Mouse (Mus musculus) right cerebral cortex, postnatal 4 days (tissue): ENCODE data around the gene Wdr86.
"Not testable (repeated sequence)": the region's sequence is repeated elsewhere in the genome, so short reads cannot be mapped to it uniquely, and the experiment has no call there.

ENCODE experiments used
- DNase-seq: peaks from one replicate; pipeline ENCODE4 v3.0.0-alpha.2; 2022

The Wdr86 gene

DNA sequence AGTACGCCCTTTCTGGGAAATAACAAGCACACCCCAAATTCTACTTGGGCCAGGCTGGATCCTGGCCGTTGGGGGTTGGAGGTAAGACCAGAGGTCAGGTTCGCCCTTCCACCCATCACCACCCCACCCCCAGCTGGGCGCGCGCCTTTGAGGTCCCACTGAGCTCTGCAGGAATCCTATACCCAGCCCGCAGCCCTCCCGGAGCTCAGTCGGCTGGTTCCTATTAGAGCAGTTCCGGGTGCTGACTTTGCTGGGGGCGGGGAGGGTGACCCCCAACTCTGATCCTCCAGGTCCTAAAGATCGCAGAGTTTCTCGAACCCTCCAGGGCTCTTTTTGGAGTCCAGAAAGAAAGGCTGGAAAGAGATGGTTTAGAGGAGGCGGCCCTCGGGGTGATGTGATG is 459 bp upstream of the Wdr86 start:
- DNase-seq = no peak

DNA sequence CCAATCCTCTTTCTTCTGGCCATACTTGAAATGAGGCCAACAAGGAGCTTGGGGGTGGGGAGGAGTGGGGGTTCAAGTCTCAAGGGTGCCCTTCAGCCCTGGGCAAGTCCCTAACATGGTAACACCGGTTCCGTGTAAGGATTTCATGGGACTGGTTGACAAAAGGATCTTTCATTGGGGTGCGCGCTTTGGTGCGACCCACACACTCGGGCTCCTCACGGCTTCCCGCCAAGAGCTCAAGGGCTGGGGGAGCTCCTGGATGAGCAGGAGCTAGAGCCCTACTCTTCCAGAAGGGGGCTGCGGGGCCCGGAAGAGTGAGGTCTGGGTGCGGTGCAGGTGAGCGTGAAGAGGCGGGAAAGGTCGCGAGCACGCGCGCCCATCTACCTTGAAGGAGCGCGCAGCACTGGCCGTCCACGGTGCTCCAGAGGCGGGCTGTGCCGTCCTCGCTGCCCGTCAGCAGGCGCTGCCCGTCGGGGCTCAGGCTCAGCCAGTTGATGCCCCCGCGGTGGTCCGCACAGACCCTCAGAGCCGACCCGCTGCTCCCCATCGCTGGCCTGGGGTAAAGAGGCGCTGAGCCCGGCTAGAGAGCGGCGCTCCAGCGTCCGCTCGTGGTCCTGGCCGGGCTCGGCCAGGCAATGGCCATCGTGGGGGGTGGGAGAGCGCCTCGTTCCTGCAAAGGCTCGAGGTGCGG is 585 bp downstream of the Wdr86 start:
- DNase-seq = no peak

DNA sequence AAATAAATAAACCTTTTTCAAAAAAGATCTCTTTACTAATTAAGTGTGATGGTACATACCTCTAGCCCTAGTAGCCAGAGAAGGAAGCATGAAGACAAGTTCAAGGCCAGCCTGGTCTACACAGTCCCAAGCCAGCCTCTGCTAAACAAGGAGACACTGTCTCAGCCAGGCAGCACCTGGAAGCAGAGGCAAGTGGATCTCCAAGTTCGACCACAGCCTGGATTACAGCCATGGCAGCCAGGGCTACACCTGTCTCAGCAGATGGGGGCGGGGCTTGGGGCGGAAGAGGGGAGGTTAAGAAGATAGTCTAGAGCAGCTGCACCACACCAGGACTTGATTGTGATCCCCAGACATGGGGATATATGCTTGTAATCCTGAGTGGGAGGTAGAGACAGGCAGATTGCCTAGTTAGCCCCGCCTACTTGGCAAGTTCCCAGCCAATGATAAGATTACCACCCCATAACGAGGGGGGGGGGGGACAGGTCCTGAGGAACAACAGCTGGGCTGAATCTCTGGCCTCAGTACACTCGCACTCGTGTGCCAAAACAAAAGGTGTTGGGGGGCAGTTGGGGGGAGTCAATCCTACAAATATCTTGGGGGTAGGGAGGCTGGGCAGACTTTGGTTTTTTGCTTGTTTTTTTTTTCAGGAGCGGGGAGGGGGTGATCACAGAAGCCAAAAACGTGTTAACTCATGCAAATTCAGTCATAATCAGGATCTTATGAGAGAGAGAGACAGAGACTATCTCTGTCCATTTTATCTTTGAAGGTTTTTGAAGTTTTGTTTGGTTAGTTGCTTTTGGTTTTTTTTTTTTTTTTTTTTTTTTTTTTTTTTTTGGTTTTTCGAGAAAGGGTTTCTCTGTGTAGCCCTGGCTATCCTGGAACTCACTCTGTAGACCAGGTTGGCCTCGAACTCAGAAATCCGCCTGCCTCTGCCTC is 3.4 kb downstream of the Wdr86 start:
- DNase-seq = no peak

DNA sequence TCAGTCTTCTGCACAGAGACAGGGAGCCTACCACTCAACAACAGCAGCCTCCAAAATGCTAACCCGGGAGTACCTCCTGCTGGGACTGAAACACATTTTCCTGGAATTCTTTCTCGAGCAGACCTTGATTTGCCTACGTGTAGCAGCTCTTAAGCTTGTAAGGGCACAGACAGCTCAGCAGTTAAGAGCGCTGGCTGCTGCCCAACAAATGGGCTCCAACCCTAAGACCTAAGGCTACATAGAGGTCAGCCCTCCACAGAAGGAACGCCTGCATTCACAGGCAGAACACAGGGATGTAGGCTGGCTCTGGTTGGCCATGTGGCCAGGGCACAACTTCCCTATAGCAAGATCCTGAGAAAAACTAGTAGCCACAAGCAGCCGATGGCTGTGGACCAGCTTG is 4.6 kb downstream of the Wdr86 start:
- DNase-seq = no peak

DNA sequence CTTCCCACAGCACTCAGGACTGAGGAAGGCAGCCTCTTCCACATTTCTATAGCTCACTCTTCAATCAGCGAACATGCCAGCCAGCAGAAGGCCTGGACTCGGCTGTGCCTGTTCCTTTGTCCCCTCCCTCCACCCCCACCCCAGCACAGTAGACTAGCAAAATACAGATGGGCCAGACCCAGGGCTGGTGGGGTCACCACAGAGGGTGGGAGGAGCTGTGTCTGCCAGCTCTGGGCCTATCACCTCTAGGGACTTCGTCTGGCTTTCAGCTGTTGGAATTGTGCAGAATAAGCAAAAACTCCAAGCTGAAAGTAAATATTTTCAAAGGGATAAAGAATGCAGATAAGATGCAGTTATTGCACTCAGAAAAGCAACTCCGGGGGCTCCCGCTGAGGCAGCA is 5.7 kb downstream of the Wdr86 start:
- no peak for DNase-seq

DNA sequence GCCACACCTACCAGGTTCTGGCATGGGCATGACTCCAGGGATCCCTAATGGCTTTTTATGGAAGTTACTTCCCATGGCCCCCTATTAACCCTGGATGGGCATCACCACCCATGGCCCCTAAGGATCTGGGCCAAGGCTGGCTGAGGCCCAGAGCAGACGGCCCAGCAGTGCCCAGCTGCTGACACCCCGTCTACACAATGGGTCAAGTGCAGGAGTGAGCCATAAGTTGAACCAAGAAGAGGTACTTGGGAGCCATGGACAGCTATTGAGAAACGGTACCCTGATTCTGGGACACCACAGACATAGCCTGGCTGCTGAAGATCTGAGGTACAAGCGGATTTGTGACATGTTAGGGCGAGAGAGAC is 6.3 kb downstream of the Wdr86 start:
- no peak for DNase-seq

DNA sequence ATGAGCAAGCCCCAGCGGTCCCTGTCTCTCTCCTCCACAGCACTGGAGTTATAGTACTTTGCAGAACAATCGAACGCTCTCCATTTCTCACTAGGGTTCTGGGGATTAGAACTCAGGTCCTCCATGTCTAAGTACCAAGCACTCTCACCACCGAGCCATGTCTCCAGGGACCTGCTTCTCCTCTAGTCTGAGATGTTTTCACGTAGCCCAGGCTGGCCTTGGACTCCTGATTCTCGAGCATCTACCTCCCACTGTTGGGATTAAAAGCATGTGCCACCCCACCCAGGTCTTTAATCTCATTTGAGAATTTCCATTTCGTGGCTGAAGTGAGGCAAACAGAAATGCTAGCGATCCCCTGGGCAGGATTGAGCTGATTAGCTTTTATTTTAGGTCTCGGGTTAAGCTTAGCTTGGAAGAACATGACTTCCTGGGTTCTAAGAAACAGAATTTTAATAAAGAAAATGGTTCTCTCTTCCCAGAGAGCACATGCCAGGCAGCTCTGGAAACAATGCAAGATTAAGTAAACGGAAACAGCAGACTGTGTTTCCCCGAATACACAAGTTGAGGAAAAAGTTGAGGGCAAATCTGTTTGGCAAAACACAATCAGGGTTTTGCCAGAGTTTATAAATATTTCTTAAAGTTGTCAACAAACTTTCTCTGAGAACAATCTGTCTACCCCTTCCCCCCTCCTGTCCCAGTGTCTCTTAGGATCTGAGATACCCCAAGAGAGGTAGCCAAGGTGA is 6.8 kb downstream of the Wdr86 start:
- DNase-seq = no peak

DNA sequence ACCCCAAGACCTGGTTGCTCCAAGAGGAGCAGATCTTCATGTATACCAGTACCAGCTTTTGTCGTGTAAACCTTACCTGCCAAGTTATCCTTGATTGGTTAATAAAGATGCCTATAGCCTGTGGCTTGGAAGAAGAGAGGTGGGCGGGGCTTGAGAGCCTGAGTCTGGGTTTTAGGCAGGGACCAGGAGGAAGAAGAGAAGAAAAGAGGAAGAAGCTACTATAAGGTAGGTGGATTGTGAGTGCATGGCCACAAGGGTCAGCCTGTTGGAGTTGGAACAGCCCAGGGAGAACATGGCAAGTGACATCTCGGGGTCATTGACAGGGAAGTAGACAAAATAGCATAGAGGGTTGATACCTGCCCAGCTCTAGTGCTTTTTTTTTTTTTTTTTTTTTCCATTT is 10.7 kb downstream of the Wdr86 start:
- no peak for DNase-seq

DNA sequence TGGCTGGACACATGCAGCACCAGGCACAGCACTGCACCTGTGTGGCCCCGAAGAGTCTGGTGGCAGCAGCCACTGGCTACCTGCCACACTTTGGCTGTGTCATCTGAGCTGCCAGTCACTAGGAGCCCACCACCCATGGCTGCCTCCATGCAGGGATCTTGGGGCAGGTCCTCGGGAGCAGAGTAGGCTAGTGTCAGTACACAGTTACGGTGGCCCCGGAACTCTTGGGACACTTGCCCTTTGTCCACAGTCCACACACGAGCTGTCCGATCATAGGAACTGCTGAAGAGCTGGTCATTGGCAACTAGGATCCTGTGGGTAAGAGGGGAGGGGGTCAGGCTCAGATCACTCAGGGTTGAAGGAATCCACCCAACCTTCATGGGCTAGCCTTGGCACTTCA is 12.5 kb downstream of the Wdr86 start:
- DNase-seq = no peak

DNA sequence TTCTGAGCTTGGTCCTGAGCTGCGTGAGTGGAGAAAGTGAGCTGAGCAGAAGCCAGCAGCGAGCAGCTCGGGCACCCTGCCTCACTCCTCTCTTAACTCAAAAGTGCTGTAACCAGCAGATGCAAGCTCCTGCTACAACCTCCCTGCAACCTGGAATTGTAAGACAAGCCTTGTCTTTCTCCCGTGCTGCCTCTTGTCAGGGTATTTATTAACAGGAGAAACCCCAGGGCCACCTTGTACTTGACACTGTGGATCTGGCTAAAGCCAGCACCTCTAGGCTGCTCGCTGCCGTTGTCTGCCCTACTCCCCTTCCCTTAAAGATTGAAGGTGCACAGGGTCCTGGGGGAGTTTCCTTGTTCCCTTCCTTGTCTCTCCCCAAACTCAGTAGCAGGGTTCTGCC is 16.5 kb downstream of the Wdr86 start:
- DNase-seq = no peak

DNA sequence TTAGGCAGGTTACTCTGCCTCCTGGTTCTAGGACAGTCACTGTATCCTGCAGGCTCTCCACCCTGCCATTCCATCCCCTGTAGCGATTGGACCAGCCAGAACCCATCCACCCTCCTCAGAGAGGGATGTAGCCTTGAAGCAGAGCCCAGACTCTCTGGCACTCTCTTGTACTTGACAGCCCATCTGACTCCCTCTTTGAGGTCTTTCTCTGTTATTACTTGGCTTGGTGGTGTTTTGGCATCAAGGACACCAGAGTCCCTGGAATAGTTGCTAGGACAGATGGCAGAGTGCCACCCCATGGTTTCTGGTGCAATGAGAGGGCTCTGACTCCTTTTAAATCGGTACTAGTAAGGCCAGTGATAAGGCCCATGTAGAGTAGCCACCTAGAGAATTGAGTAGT is 17.3 kb downstream of the Wdr86 start:
- DNase-seq = peak; percentile 43

DNA sequence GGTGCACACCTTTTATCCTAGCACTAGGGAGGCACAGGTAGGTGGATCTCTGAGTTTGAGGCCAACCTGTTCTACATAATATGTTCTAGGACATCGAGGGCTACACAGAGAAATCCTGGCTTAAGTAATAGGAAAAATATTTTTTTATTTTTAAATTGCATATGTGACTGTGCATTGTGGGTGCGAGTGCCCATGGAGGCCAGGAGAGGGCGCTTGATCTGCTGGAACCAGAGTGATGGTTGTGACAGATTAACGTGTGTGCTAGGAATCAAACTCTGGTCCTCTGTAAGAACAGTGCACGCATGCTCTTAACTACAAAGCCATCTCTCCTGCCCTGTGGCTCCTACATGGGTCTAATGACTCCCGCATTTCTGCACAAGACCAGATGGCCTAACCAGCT is 18.9 kb downstream of the Wdr86 start:
- DNase-seq = no peak

DNA sequence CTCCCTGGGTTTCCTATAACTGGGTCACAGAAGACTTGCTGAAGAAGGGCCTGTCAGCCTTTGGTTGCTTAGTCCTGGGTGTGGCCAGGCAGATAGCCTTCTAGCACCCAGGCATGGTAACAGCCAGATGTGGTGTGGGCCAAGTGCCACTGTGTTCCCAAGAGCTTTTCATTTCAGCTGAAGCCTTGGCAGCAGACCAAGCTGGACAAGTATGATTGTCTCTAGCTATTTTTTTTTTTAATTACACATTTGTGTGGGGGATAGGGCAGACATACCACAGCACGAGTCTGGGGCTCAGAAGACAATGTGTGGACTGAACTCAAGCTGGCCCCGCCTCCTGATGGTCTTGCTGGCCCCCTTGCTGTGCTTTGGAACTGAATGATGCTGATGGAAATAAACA is 20.6 kb downstream of the Wdr86 start:
- DNase-seq = no peak

DNA sequence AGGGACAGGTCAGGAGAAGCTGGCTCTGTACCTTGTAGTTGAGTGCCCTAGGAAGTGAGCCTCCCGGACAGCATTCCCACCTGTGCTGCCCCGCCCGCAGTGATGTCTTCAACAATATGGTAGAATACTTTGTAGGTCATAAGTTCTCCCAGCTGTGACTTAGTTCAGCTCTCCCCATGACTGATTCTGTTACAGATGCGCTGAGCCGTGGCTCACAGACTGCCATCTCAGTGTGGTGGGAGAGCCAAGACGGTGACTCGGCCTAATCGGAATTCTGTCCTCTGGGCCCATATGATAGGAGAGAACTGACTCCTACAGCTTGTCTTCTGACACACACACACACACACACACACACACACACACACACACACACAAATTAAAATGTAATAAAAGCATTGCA is 25.9 kb downstream of the Wdr86 start:
- DNase-seq = no peak

DNA sequence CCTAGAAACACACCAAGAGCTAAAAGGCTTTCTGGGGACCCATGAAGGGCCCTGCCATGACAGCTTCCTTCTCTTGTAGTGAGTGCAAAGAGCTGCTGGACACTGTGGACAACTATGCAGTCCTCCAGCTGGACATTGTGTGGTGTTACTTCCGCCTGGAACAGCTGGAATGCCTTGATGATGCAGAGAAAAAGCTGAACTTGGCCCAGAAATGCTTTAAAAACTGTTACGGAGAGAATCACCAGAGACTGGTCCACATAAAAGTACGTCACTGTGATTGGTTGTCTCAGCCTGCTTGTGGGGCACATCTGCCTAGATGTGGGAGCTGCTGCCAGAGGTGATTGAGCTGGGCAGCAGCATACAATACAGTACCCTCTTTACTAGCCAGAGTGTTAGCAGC is 29.3 kb downstream of the Wdr86 start:
- DNase-seq = no peak

DNA sequence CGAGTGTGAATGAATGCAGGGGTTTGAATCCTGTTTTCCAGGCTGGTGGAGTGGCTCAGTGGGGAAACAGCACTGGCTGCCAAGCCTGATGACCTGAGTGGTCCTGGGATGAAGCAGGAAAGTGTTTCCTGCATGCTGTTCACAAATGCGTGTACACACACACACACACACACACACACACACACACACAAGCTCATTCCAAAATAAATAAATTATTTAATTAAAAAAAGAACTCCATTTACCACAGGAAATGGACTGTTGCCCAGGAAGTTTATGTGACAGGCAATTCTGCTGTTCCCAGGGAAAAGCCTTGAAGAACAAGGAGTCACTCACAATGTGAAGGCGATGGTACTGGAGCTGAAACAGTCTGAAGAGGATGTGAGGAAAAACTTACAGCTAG is 33.8 kb downstream of the Wdr86 start:
- no peak for DNase-seq

DNA sequence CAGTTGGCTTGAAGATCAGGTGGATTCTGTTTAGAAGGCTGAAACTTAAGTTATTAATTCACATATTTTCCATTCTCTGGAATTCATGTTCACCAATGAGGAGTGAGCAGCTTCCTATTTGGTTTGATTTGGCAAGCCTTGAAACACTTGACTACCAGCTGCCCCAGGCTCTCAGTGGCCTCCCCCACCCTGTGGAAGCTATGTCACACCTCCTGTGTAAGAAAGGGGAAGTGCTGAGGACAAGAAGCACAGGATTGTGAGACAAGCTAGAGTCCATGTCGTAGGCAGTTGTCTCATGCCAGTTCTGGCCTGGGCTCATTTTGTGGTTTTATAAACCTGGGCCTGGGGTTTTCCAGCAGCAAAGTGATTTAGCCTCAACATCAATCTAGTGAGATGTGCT is 42.8 kb downstream of the Wdr86 start:
- DNase-seq = no peak

DNA sequence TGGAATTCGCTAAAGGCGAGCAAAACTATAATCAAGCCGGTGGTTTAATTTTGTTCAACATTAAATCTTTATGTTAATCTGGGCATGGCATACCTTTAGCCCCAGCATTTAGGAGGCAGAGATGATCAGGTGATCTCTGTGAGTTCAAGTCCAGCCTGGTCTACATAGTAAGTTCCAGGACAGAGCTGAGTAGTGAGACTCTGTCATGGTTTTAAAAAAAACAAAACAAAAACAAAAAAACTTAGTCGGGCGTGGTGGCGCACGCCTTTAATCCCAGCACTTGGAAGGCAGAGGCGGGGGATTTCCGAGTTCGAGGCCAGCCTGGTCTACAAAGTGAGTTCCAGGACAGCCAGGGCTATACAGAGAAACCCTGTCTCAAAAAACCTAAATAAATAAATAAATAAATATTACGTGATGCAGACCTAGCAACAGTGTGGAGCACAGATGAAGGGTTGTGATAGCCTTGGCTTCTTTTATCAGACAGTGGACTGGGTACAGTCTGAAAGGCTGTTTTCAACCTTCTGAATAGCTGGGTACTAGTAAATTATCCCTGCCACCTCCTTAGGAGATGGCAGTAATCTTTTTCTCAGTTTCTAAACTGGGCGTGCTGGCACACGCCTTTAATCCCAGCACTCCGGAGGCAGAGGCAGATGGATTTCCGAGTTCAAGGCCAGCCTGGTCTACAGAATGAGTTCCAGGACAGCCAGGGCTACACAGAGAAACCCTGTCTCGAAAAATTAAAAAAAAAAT is 43.7 kb downstream of the Wdr86 start:
- DNase-seq = not testable (repeated sequence)

DNA sequence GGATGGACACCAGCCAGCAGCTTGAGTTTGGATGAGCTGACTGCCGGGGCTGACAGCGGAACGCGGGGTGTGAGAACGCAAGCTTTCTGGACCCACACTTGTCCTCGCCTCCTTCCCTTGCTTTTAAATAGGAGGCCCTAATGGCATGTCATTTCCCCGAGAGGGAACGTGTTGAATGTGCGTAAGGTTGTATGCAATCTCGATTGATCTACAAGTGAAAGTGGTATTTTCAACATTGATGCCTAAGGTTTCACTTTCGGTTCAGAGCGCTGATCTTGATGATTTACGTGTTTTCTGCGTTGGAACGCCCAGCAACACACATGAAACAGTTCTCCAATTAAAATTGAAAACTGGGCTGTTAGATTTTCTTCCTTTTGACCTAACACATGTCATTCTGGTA is 44.4 kb downstream of the Wdr86 start:
- no peak for DNase-seq

DNA sequence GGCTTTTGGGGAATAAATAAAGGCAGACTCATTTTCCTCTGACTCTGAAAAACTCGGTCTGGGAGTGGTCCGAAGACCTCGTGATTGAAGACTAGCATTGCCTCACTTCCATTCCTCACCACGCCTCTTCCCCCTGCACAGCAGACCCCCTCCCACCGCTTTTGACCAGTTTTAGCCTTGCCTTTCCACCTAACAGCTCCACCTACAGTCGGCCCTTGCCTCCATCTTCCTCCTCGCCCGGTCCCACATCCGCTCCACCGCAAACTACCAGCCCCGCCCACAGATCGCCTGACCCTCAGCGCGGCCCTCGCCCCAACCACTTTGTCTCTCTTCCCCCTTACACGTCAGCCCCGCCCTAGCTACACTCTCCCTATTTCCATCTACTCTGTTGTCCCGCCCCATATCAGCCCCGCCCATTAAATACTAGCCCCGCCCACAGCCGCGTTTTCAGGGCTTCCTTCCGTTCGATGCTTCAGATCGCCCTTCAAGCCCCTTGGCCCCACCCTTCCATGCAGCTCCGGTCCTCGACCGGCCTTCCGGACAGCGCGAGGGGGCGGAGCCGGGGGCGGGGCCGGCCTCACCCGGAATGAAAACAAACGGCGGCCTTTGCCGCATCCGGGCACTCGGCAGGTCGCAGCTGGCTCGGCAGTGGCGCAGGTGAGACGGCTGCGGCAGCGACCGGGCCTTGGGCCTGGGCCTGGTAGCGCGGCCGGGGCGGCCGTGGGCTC is 45.0 kb downstream of the Wdr86 start, which contains the start of gene Nub1:
Gene Nub1, plus strand, starts transcription at position 167 of the 728 bp plus-strand sequence.
- DNase-seq = peak; percentile 97

DNA sequence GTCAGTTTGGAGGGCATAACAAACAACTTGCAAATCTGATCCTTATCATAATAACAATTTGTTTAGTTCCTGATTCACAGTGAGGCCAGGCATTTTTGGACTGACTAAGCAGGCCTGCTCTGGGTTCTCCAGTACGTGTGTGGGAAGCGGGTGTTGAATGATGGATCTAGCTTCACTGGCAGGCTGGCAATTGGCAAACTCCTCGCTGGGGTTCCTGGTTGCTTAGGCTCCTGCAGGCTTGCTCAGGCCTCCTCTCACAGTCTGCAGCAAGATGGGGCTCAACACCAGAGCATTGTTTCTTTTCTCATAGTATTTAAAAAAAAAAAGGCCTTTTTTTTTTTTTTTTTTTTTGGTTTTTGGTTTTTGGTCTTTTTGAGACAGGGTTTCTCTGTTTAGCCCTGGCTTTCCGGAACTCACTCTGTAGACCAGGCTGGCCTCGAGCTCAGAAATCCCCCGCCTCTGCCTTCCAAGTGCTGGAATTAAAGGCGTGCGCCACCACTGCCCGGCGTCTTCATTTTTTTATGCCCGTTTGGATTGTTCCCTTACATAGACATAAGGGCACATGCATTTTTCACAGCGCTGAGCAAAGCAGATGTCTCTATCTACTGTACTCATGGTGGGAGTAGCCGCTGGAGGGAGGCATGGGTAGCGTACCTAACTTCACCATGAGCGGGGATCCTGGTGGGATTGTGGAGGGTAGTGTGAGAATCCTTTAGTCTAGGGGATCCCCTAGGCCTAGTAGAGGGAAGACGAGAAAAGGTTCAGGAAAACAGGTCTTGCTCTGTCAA is 45.8 kb downstream of the Wdr86 start:
- peak; percentile 49 for DNase-seq
